Mouse (Mus musculus) thymus, postnatal 0 days (tissue): ENCODE data around the gene Gm43518. TPM values are rescaled to one million over a fixed set of nuclear protein-coding genes. Genes with fewer than 3 reads are reported as not detected.

Experiments used
- DNase-seq: peaks from one replicate; pipeline ENCODE4 v3.0.0-alpha.2; 2015; ENCODE audit warnings: low spot score
- polyA plus RNA-seq: library from polyadenylated mRNA; unstranded; fragments of >200 nt; fragmentation: Nextera tagmentation; extraction: Ambion mirVana; gene quantifications from 2 replicates; pipeline ENCODE4 v1.2.1, GENCODE M21; 2015

The Gm43518 gene
- 1.0 and 1.5 TPM in 2 replicates for polyA plus RNA-seq

GRCm38 (mm10) chr5:123927118-123927517, at the start of gene Gm43518:
Gene Gm43518, plus strand, starts transcription at chr5:123927418.
- no peak for DNase-seq

GRCm38 (mm10) chr5:123878056-123878455, 49.2 kb upstream of the Gm43518 start:
- no peak for DNase-seq

- no peak for DNase-seq
Observed at GRCm38 (mm10) chr5:123879928-123880327, 47.3 kb upstream of the Gm43518 start, which contains the start of gene Hcar1. Gene Hcar1, minus strand, starts transcription at chr5:123880020.

GRCm38 (mm10) chr5:123880778-123881177, 46.4 kb upstream of the Gm43518 start:
- DNase-seq, result no peak

- no peak for DNase-seq
Observed at GRCm38 (mm10) chr5:123883891-123884290, 43.3 kb upstream of the Gm43518 start.

GRCm38 (mm10) chr5:123884332-123884731, 42.9 kb upstream of the Gm43518 start:
- DNase-seq, result no peak

- no peak for DNase-seq
Observed at GRCm38 (mm10) chr5:123886365-123886764, 40.9 kb upstream of the Gm43518 start.

- DNase-seq, result no peak
Observed at GRCm38 (mm10) chr5:123890312-123890711, 36.9 kb upstream of the Gm43518 start.

GRCm38 (mm10) chr5:123890987-123891386, 36.2 kb upstream of the Gm43518 start:
- DNase-seq, result no peak

- DNase-seq, result peak; percentile 69
Observed at GRCm38 (mm10) chr5:123891669-123892068, 35.5 kb upstream of the Gm43518 start.

GRCm38 (mm10) chr5:123893520-123893919, 33.7 kb upstream of the Gm43518 start:
- no peak for DNase-seq

- no peak for DNase-seq
Observed at GRCm38 (mm10) chr5:123896395-123896794, 30.8 kb upstream of the Gm43518 start.

GRCm38 (mm10) chr5:123897352-123897751, 29.9 kb upstream of the Gm43518 start:
- DNase-seq, result no peak

- peak; percentile 29 for DNase-seq
Observed at GRCm38 (mm10) chr5:123904059-123904672, 23.1 kb upstream of the Gm43518 start.

- DNase-seq, result no peak
Observed at GRCm38 (mm10) chr5:123906146-123906975, 20.9 kb upstream of the Gm43518 start.

- DNase-seq, result peak; percentile 99
Observed at GRCm38 (mm10) chr5:123906976-123907630, 20.1 kb upstream of the Gm43518 start, which contains the start of gene Denr. Gene Denr, plus strand, starts transcription at chr5:123907175.

- no peak for DNase-seq
Observed at GRCm38 (mm10) chr5:123907631-123907977, 19.6 kb upstream of the Gm43518 start.

GRCm38 (mm10) chr5:123914852-123915251, 12.4 kb upstream of the Gm43518 start:
- peak; percentile 45 for DNase-seq

- DNase-seq, result peak; percentile 33
Observed at GRCm38 (mm10) chr5:123922112-123922511, 5.1 kb upstream of the Gm43518 start.

GRCm38 (mm10) chr5:123930508-123930989, 3.3 kb downstream of the Gm43518 start, which contains the start of gene Ccdc62:
Gene Ccdc62, plus strand, starts transcription at chr5:123930679.
- DNase-seq, result peak; percentile 95

GRCm38 (mm10) chr5:123931131-123931530, 3.9 kb downstream of the Gm43518 start:
- no peak for DNase-seq

GRCm38 (mm10) chr5:123932927-123933326, 5.7 kb downstream of the Gm43518 start:
- DNase-seq, result no peak
